Mouse (Mus musculus): ENCODE data around the gene Ms4a14.
A peak's percentile ranks its signal among the peaks of the same experiment; 100 is the strongest.
"Not testable (repeated sequence)": the region's sequence is repeated elsewhere in the genome, so short reads cannot be mapped to it uniquely, and the experiment has no call there.

Ms4a14 gene

GRCm38 (mm10) chr19:11314354-11314753 lies at the start of gene Ms4a14:
Gene Ms4a14 (minus strand): TSS chr19:11314454.
- no peak for DNase-seq (ENCODE audit: low spot score)

GRCm38 (mm10) chr19:11362002-11362401 lies 47.7 kb upstream of the Ms4a14 start:
- DNase-seq (ENCODE audit: low spot score): no peak

- peak; percentile 12 for DNase-seq (ENCODE audit: low spot score)
Observed at GRCm38 (mm10) chr19:11360106-11360505, 45.9 kb upstream of the Ms4a14 start.

GRCm38 (mm10) chr19:11355730-11356129 lies 41.5 kb upstream of the Ms4a14 start:
- DNase-seq (ENCODE audit: low spot score): no peak

GRCm38 (mm10) chr19:11351878-11352277 lies 37.6 kb upstream of the Ms4a14 start:
- peak; percentile 2 for DNase-seq (ENCODE audit: low spot score)

- peak; percentile 31 for DNase-seq (ENCODE audit: low spot score)
Observed at GRCm38 (mm10) chr19:11349698-11350481, 35.6 kb upstream of the Ms4a14 start.

GRCm38 (mm10) chr19:11343992-11344391 lies 29.7 kb upstream of the Ms4a14 start:
- DNase-seq (ENCODE audit: low spot score): no peak

GRCm38 (mm10) chr19:11343147-11343546 lies 28.9 kb upstream of the Ms4a14 start:
- no peak for DNase-seq (ENCODE audit: low spot score)

GRCm38 (mm10) chr19:11335932-11336331 lies 21.7 kb upstream of the Ms4a14 start, which contains the start of gene Ms4a7:
Gene Ms4a7 (minus strand): TSS chr19:11336146.
- no peak for DNase-seq (ENCODE audit: low spot score)

- DNase-seq (ENCODE audit: low spot score): no peak
Observed at GRCm38 (mm10) chr19:11321123-11321522, 6.9 kb upstream of the Ms4a14 start.

GRCm38 (mm10) chr19:11316786-11317185 lies 2.5 kb upstream of the Ms4a14 start:
- no peak for DNase-seq (ENCODE audit: low spot score)

- no peak for DNase-seq (ENCODE audit: low spot score)
Observed at GRCm38 (mm10) chr19:11308888-11309287, 5.4 kb downstream of the Ms4a14 start.

- DNase-seq (ENCODE audit: low spot score): not testable (repeated sequence)
Observed at GRCm38 (mm10) chr19:11299529-11299928, 14.7 kb downstream of the Ms4a14 start.

GRCm38 (mm10) chr19:11298939-11299338 lies 15.3 kb downstream of the Ms4a14 start:
- no peak for DNase-seq (ENCODE audit: low spot score)

- peak; percentile 5 for DNase-seq (ENCODE audit: low spot score)
Observed at GRCm38 (mm10) chr19:11293616-11294015, 20.6 kb downstream of the Ms4a14 start.

- peak; percentile 47 for DNase-seq (ENCODE audit: low spot score)
Observed at GRCm38 (mm10) chr19:11292990-11293389, 21.3 kb downstream of the Ms4a14 start.

GRCm38 (mm10) chr19:11283773-11284172 lies 30.5 kb downstream of the Ms4a14 start, which contains the start of gene Ms4a5:
Gene Ms4a5 (minus strand): TSS chr19:11283873.
- no peak for DNase-seq (ENCODE audit: low spot score)

GRCm38 (mm10) chr19:11280223-11280622 lies 34.0 kb downstream of the Ms4a14 start:
- no peak for DNase-seq (ENCODE audit: low spot score)

GRCm38 (mm10) chr19:11276431-11276830 lies 37.8 kb downstream of the Ms4a14 start:
- no peak for DNase-seq (ENCODE audit: low spot score)

GRCm38 (mm10) chr19:11266956-11267355 lies 47.3 kb downstream of the Ms4a14 start:
- DNase-seq (ENCODE audit: low spot score): no peak

- no peak for DNase-seq (ENCODE audit: low spot score)
Observed at GRCm38 (mm10) chr19:11266052-11266845, 48.0 kb downstream of the Ms4a14 start, which contains the start of gene Ms4a1. Gene Ms4a1 (minus strand): TSS chr19:11266241.

- DNase-seq (ENCODE audit: low spot score): no peak
Observed at GRCm38 (mm10) chr19:11264602-11265185, 49.6 kb downstream of the Ms4a14 start.

All from embryo, embryonic 10.5 days (tissue).